Mouse (Mus musculus) erythroblast, embryonic 14.5 days (primary cell): Measurements from ENCODE around the gene Hoxb9.

Source experiments
- GATA1 ChIP-seq: IDR thresholded peaks from 2 replicates; pipeline ENCODE4 v1.6.1; 2012; ENCODE audit warnings: low read length, inconsistent platforms, mixed read lengths
- TAL1 ChIP-seq: IDR thresholded peaks from 3 replicates; pipeline ENCODE4 v1.6.1; 2012; ENCODE audit warnings: low read length, inconsistent platforms, mixed read lengths

GRCm38 (mm10) chr11:96296997-96297396 is 25.7 kb downstream of the Hoxb9 start:
- TF ChIP-seq GATA1: no peak
- no peak for TF ChIP-seq TAL1
